Mouse (Mus musculus) cerebellum, adult 2 months (tissue): ENCODE data around the gene Capn8. TPM values are rescaled to one million over a fixed set of nuclear protein-coding genes. Genes with fewer than 3 reads are reported as not detected.
A peak's percentile ranks its signal among the peaks of the same experiment; 100 is the strongest.

ENCODE experiments used
- DNase-seq, 2 experiments: peaks; one replicate each; pipeline ENCODE4 v3.0.0; 2021
- H3K27ac ChIP-seq: fragments of 200-500 bp; 2 replicates; pipeline ENCODE4 v1.5.1; 2012; ENCODE audit warnings: low read length, control low read depth, inconsistent platforms; ENCODE audit not compliant: insufficient read depth
- H3K27me3 ChIP-seq: fragments of 200-500 bp; 2 replicates; pipeline ENCODE4 v1.6.1; 2012; ENCODE audit warnings: inconsistent platforms, mild to moderate bottlenecking, low read length, moderate library complexity; ENCODE audit not compliant: control insufficient read depth, insufficient read depth
- H3K4me1 ChIP-seq: fragments of 200-500 bp; 2 replicates; pipeline ENCODE4 v1.6.1; 2011; ENCODE audit warnings: low read length; ENCODE audit not compliant: control insufficient read depth, insufficient read depth
- H3K4me3 ChIP-seq: fragments of 200-500 bp; replicated peaks from 2 replicates; pipeline ENCODE3; 2011; ENCODE audit warnings: mild to moderate bottlenecking, low read depth, low read length, control low read depth; ENCODE audit not compliant: insufficient read depth
- CTCF ChIP-seq: fragments of 200-500 bp; IDR thresholded peaks from 2 replicates; pipeline ENCODE4 v1.5.1; 2011; ENCODE audit warnings: low read depth, mild to moderate bottlenecking, control low read depth, low read length, moderate library complexity, borderline replicate concordance; ENCODE audit not compliant: insufficient read depth
- POLR2A ChIP-seq: fragments of 200-500 bp; IDR thresholded peaks from 2 replicates; pipeline ENCODE4 v1.6.1; 2011; ENCODE audit warnings: low read length, control low read depth, borderline replicate concordance; ENCODE audit not compliant: insufficient read depth
- WGBS: fragments of 180-500 bp; shearing (Covaris S2); methylation state at CpG from one replicate; pipeline ENCODE4 v1.1.7; 2018; 5-methylcytosine and 5-hydroxymethylcytosine counted together
- polyA plus RNA-seq: library from polyadenylated mRNA; depleted of rRNA; stranded (reverse); fragments of >200 nt; gene quantifications from 2 replicates; pipeline ENCODE4 v1.2.3, GENCODE M21; 2012

Gene Capn8
- polyA plus RNA-seq, 1 experiment, result 0.03 TPM

GRCm38 (mm10) chr1:182560390-182561098 is 4.3 kb upstream of the Capn8 start:
- DNase-seq, result peak in 1 of 2 experiments; percentile 17
- H3K27me3 ChIP-seq, result no peaks in the 10 kb centered on the region; the same call in 1 of the 2 replicates
- 15% methylated on average over 3 of the region's 3 CpGs for WGBS
- no peaks in the 10 kb centered on the region for H3K4me1 ChIP-seq
- H3K27ac ChIP-seq, result no peak overlapping the region
- TF ChIP-seq CTCF (peak; percentile 68), POLR2A (no peak)
- H3K4me3 ChIP-seq, result no peak overlapping the region

DNA sequence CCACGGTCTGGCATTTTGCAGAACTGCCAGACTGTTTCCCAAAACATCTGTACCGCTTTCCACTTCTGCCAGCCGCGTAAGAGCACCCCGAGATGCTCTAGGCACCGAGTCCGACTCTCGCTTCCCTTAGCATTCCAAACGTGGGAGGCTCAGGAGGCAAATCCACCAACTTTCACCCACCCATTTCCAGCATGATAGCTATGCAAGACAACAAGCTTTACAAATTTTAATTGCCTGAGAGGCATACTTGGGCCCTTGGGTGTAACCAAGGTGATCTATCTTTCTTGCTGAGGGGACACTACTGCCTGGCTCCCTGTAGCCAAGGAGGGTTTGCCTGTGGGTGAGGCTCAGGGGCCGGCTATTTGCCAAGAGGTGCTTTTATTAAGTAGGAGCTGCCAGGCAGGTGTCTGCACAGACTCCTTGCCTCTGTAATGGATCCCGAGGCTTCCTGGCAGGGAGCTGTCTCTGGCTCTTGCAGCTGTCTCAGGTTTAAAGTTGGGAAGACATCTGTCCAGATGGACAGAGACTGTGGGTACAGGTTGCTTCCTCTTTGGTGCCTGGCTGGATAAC is 2.8 kb upstream of the Capn8 start:
- 73% methylated on average over 11 of the region's 11 CpGs for WGBS
- DNase-seq, result no peak
- H3K27ac ChIP-seq, result no peak overlapping the region
- no peak overlapping the region for H3K4me3 ChIP-seq
- H3K27me3 ChIP-seq, result no peaks in the 10 kb centered on the region; the same call in 1 of the 2 replicates
- no peak for TF ChIP-seq POLR2A
- no peak for TF ChIP-seq CTCF
- no peaks in the 10 kb centered on the region for H3K4me1 ChIP-seq

DNA sequence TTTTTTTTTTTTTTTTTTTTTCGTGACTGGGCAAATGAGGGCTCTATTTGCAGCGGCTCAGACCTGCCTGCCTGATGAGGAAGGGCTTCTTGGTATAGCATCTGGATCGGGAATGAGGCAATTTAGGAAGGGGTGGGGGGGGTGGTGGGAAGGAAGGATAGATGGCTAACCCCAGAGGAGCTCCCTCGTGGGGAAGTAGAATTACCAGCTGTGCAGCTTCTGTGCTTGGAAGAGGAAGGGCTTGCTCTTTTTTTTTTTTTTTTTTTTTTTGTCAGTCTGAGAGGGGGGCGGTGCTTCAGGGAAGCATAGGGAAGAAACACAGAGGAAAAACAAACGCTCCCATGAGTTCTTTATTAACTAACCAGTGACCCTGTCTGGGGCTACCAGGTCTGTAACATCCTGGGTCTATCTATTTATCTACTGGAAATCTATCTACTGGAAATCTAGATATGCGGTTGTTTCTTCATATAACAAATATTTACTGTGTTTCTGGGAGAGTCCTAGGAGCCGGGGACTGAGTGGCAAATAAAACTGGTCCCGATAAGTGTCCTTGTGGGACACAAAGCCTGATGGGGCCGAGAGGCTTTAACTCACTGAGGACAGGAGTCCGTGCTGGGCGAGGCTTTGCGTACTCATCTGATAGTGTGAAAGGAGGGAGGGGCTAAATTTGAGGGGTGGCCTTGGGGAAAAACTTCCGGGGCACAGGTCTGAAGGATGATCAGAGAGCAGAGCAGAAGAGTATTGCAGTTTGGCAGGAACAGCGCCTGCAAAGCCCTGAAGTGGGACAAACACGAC is 2.0 kb upstream of the Capn8 start:
- H3K4me1 ChIP-seq, result no peaks in the 10 kb centered on the region
- no peak overlapping the region for H3K4me3 ChIP-seq
- no peaks in the 10 kb centered on the region; the same call in 1 of the 2 replicates for H3K27me3 ChIP-seq
- TF ChIP-seq CTCF (no peak), POLR2A (no peak)
- 48% methylated on average over 16 of the region's 16 CpGs for WGBS
- H3K27ac ChIP-seq, result no peak overlapping the region
- DNase-seq, result no peak

GRCm38 (mm10) chr1:182565351-182565835 is 586 bp downstream of the Capn8 start:
- Histone ChIP-seq H3K27me3 (no peaks in the 10 kb centered on the region; the same call in 1 of the 2 replicates), H3K27ac (no peak overlapping the region), H3K4me3 (no peak overlapping the region), H3K4me1 (no peaks in the 10 kb centered on the region)
- WGBS, result 94% methylated on average over 6 of the region's 6 CpGs
- DNase-seq, result no peak
- TF ChIP-seq POLR2A, result no peak
- TF ChIP-seq CTCF, result no peak

DNA sequence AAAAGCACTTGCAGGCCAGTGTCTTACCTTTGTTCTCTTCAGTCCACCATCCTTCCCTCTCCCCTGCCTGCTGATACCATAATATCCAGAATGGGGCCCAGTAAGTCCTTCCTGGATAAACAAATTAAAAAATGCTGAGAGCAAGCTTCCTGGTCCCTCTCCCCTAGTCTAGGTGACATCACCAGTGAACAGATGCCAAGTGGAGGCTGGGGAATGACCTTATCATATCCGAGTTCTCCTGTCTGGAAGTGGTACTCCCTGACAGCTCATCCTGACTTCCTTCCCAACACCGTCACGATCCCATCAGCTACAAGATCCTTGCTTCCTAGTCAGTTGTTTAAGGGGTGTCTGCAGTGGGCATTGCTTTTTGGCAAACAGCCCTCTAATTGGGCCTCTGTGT is 6.3 kb downstream of the Capn8 start:
- no peaks in the 10 kb centered on the region for H3K4me1 ChIP-seq
- 45% methylated on average over 3 of the region's 3 CpGs for WGBS
- DNase-seq, result no peak
- no peaks in the 10 kb centered on the region; the same call in 1 of the 2 replicates for H3K27me3 ChIP-seq
- H3K4me3 ChIP-seq, result no peak overlapping the region
- H3K27ac ChIP-seq, result no peak overlapping the region
- TF ChIP-seq POLR2A, result no peak
- TF ChIP-seq CTCF, result no peak

DNA sequence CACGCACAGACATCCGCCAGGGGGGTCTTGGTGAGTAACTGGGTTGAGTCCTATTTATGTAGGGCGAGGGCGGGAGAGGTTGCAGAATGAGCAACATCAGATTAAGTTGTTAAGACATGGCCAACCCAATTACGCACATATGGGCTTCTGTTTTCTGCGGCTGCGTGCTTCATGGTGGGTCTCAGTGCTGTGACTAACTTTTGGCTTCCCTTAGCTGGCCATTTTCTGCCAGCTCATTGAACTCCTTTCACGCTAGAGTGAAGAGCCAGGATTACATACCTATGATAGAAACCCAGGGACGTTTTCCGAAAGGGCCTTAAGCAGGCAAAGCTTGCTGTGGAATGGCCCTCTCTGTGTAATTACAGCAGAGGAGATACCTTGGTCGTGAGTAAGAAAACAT is 7.2 kb downstream of the Capn8 start:
- WGBS, result 25% methylated on average over 11 of the region's 11 CpGs
- Histone ChIP-seq H3K4me1 (no peaks in the 10 kb centered on the region), H3K4me3 (no peak overlapping the region), H3K27ac (no peak overlapping the region), H3K27me3 (no peaks in the 10 kb centered on the region; the same call in 1 of the 2 replicates)
- DNase-seq, result no peak
- TF ChIP-seq POLR2A (no peak), CTCF (no peak)

- 28% methylated on average over 8 of the region's 8 CpGs for WGBS
- DNase-seq, result no peak
- H3K4me3 ChIP-seq, result no peak overlapping the region
- H3K4me1 ChIP-seq, result no peaks in the 10 kb centered on the region
- no peak overlapping the region for H3K27ac ChIP-seq
- no peaks in the 10 kb centered on the region; the same call in 1 of the 2 replicates for H3K27me3 ChIP-seq
- TF ChIP-seq CTCF (no peak), POLR2A (no peak)
These were observed 9.3 kb downstream of the Capn8 start for GRCm38 (mm10) chr1:182573856-182574665.
